Mouse (Mus musculus): Measurements from ENCODE around the gene Tbc1d22a. TPM values are rescaled to one million over a fixed set of nuclear protein-coding genes. Genes with fewer than 3 reads are reported as not detected.

The Tbc1d22a gene
- polyA plus RNA-seq, 1 experiment from 2014 or later: 13.8 TPM

DNA sequence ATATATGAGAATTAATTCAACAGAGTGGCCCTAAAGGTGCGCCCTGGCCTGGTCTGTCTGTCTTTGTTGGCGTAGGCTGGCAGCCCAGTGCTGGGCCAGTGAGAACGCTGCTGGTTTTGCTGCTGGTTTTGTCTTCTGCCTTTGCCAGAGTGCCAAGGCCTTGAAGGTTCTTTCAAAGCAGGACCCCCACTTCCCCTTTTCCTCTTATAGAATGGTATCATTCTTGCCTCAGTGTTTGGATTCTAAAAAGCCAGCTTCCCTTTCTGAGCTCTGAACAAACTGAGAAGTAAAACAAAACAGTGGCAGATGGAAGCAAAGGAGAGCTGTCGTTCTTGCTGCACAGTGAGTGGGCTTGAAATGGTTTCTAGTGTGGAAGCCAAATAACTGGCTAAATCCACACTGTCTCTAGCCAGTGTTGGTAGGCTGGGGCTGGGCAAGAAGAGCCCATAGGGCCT is 149.6 kb downstream of the Tbc1d22a start:
- ATAC-seq (replicated peaks; ENCODE audit: low FRiP score): no peak

DNA sequence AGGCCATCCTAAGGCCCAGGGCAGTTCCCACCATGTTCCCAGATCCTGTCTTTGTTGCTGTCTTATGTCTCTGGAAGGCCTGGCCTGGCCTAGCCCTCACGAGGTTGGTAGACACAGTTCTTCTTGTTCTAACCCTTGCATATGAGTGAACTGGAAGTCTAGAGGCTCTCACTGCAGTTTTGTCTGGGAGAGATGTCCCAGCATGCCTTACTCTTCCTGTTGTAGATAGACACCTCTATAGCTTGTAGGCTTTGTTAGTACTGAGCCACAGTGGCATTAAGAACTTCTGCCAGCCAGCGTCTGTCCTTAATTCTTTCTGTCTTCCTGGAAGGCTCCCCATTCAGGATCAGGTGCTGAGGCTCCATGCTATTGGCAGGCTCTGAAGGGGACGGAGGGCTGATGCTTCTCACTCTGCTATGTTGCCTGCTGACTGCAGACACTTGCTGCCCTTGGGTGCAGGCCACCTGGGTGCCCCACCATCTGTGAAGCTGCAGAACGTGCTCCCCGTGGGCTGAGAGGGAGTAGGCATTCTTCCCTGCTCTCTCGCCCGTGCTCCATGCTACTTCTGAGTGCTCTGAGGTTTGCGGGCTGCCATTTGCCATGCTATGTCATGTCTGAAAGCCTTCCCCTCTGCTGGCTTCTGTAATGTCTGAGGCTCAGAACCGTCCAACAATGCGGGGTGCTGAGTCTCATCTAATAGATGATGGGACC is 150.8 kb downstream of the Tbc1d22a start:
- 85% methylated on average over 10 of the region's 10 CpGs for WGBS
- Histone ChIP-seq H3K36me3 (no peaks in the 10 kb centered on the region), H3K4me3 (replicated peaks) (no peak overlapping the region), H3K27ac (no peak overlapping the region), H3K27me3 (no peaks in the 10 kb centered on the region), H3K4me1 (no peaks in the 10 kb centered on the region), H3K4me2 (no peak overlapping the region), H3K9ac (no peak overlapping the region), H3K9me3 (replicated peaks) (no peaks in the 10 kb centered on the region)
- ATAC-seq (replicated peaks; ENCODE audit: low FRiP score): no peak

More for the DNA sequence above, 149.6 kb downstream of the Tbc1d22a start:
- H3K27ac ChIP-seq: no peak overlapping the region
- no peaks in the 10 kb centered on the region for H3K36me3 ChIP-seq
- H3K9ac ChIP-seq: no peak overlapping the region
- WGBS: 83% methylated on average over 4 of the region's 4 CpGs
- no peaks in the 10 kb centered on the region for H3K4me1 ChIP-seq
- no peaks in the 10 kb centered on the region for H3K27me3 ChIP-seq
- no peaks in the 10 kb centered on the region for H3K9me3 ChIP-seq (replicated peaks)
- no peak overlapping the region for H3K4me3 ChIP-seq (replicated peaks)
- no peak overlapping the region for H3K4me2 ChIP-seq

DNA sequence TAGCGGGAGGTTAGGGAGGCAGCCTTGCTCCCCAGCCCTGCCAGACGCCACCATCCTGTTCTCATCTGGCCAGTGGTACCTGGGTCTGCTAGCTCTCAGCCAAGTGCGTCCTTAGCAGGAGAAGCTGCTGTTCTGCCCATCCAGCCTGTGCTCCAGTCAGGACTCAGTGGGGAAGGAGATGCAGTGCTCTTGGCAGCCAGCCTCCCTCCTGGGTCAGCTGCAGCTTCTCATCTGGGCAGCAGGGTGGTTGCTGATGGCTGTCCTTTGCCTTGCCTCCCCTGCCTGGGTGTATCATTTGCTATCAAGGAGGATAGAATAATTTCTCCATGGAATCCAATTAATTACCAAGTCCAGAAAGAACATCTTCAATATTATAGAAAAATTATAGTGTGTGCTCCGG is 152.5 kb downstream of the Tbc1d22a start:
- Histone ChIP-seq H3K9me3 (replicated peaks) (no peaks in the 10 kb centered on the region), H3K4me3 (replicated peaks) (no peak overlapping the region), H3K4me2 (no peak overlapping the region), H3K27ac (no peak overlapping the region), H3K4me1 (no peaks in the 10 kb centered on the region), H3K36me3 (no peaks in the 10 kb centered on the region), H3K27me3 (no peaks in the 10 kb centered on the region), H3K9ac (no peak overlapping the region)
- ATAC-seq (replicated peaks; ENCODE audit: low FRiP score): no peak
- WGBS: 82% methylated on average over 4 of the region's 4 CpGs

DNA sequence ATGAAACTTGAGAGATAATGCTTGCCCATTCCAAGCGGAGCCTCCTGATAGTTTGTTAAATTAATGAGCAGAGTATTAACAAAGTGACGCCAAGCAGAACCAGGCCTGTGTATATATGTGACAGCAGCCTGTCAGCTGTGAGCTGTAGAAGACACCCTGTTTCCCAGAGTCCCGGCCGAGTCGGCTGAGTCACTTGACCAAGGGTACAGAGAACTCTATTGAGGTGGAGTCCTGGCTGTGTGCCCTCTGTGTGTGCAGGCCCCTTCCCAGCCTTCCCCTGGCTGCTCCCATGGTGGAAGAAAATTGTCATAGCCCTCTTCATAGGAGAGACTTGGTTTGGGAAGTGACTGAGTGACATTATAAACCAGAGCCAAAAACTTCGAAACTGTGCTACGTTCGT is 153.0 kb downstream of the Tbc1d22a start:
- Histone ChIP-seq H3K27me3 (no peaks in the 10 kb centered on the region), H3K36me3 (no peaks in the 10 kb centered on the region), H3K27ac (no peak overlapping the region), H3K4me2 (no peak overlapping the region), H3K9ac (no peak overlapping the region), H3K9me3 (replicated peaks) (no peaks in the 10 kb centered on the region), H3K4me1 (no peaks in the 10 kb centered on the region), H3K4me3 (replicated peaks) (no peak overlapping the region)
- no peak for ATAC-seq (replicated peaks; ENCODE audit: low FRiP score)
- WGBS: 69% methylated on average over 8 of the region's 8 CpGs

DNA sequence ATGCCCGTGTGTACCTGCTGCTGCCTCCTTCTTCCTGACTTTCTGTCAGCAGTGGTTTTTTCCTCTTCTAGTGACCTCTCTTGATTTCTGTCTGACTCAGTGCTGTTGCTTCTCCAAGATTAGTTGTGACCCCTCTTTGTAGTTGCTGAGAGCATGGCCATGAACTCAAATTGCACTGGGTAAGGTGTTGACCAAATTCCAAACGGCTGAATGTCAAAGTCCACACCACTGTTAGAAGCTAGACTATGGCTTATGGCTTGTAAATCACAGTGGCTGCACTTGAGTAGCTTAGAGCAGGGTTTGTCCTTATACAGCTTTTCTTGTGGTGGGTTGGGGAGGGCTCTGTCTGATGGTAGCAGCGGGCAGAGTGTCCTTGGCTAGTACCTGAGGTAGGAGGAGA is 156.6 kb downstream of the Tbc1d22a start:
- Histone ChIP-seq H3K27ac (no peak overlapping the region), H3K9me3 (replicated peaks) (no peaks in the 10 kb centered on the region), H3K4me3 (replicated peaks) (no peak overlapping the region), H3K27me3 (no peaks in the 10 kb centered on the region), H3K4me2 (no peak overlapping the region), H3K9ac (no peak overlapping the region), H3K4me1 (no peaks in the 10 kb centered on the region), H3K36me3 (no peaks in the 10 kb centered on the region)
- 70% methylated on average over 3 of the region's 3 CpGs for WGBS
- ATAC-seq (replicated peaks; ENCODE audit: low FRiP score): no peak

DNA sequence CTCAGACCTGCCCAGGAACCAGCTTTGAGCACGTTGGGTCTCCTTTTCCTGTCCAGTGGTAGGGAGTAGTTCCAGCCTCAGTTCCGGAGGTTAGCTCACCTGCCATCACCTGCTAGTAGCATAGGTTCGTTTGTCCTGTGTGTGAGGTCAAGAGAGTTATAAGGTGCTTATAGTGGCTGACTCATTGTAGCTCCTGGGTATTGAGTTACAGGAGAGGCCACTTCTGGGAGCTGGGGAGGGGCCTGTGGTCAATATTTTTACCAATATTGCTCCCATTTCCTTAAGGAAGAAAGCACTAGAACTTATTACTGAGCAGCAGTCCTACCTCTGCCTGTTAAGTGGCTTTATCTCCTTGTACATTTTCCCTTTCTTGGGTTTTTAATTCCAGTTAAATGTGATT is 161.0 kb downstream of the Tbc1d22a start:
- 46% methylated on average over 3 of the region's 3 CpGs for WGBS
- ATAC-seq (replicated peaks; ENCODE audit: low FRiP score): no peak

DNA sequence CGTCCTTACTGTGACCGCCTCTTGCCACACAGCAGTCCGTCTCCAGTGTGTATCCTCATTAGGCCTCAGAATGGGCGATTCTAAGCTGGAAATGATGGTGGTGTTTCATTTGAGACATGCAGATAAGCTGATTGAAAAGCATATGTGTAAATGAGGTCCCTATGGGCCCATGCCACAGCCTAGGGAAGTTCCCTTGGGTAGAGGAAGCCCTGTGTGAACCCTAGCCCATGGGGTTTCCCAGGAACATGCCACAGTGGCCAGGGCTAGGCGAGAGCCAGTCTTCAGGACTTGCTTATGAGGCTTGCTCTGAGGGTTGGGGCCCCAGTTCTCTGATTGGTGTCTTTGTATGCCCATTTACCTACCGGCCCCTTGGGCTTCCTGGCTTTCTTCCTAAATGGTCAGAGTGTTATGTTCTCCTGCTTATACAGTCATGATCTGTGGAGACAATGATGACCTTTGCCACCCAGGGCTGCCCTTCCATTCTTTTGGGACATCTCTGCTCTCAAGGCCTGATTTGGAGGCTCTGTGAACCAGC is 161.7 kb downstream of the Tbc1d22a start:
- no peak for ATAC-seq (replicated peaks; ENCODE audit: low FRiP score)
- H3K36me3 ChIP-seq: no peaks in the 10 kb centered on the region
- no peak overlapping the region for H3K4me2 ChIP-seq
- no peaks in the 10 kb centered on the region for H3K9me3 ChIP-seq (replicated peaks)
- H3K9ac ChIP-seq: no peak overlapping the region
- WGBS: 63% methylated on average over 6 of the region's 6 CpGs
- H3K4me1 ChIP-seq: no peaks in the 10 kb centered on the region
- H3K4me3 ChIP-seq (replicated peaks): no peak overlapping the region
- H3K27me3 ChIP-seq: no peaks in the 10 kb centered on the region
- H3K27ac ChIP-seq: no peak overlapping the region

More for the DNA sequence above, 161.0 kb downstream of the Tbc1d22a start:
- no peak overlapping the region for H3K4me3 ChIP-seq (replicated peaks)
- H3K9me3 ChIP-seq (replicated peaks): no peaks in the 10 kb centered on the region
- H3K4me2 ChIP-seq: no peak overlapping the region
- H3K9ac ChIP-seq: no peak overlapping the region
- H3K27me3 ChIP-seq: no peaks in the 10 kb centered on the region
- H3K27ac ChIP-seq: no peak overlapping the region
- H3K36me3 ChIP-seq: no peaks in the 10 kb centered on the region
- no peaks in the 10 kb centered on the region for H3K4me1 ChIP-seq

DNA sequence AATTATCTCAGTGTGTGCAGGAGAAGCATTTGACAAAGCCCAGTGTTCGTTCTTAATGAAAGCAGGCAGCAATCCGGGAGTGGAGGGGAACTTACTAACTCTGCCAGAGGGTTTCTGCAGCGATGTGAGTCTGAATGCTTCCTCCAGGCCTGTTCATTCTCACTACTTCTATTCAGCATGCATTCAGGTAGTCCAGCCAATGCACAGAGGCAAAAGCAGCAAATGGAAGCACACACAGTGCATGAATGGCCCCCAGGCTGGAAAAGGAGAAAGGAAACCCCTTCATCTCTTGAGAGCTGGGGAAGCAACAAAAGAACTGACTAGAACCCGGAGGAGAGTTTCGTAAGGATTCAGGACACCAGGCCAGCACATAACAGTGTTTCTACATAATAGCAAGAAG is 169.0 kb downstream of the Tbc1d22a start:
- Histone ChIP-seq H3K9ac (no peak overlapping the region), H3K4me1 (no peaks in the 10 kb centered on the region), H3K4me3 (replicated peaks) (no peak overlapping the region), H3K27me3 (no peaks in the 10 kb centered on the region), H3K9me3 (replicated peaks) (no peaks in the 10 kb centered on the region), H3K36me3 (no peaks in the 10 kb centered on the region), H3K27ac (no peak overlapping the region), H3K4me2 (no peak overlapping the region)
- WGBS: 78% methylated on average over 5 of the region's 5 CpGs
- ATAC-seq (replicated peaks; ENCODE audit: low FRiP score): no peak

DNA sequence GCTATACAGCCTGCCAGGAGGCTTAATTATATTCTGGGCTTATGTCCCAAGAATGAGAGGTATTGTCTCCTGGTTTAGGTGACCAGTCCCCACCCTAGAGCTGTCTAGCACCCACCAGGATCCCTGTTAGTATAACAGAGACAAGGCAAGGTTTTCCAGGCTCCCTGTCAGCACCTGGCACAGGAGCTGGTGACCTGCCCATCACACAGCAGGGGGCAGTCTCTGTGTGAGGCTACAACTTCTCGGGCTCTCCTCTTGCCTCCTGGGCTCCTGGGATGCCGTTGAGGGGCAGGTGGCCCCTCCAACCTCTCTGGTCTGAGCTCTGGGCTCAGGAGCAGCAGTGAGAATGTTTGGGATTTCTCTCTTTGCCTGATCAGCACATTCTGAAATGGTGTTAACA is 171.2 kb downstream of the Tbc1d22a start:
- no peak for ATAC-seq (replicated peaks; ENCODE audit: low FRiP score)
- H3K36me3 ChIP-seq: no peaks in the 10 kb centered on the region
- no peak overlapping the region for H3K27ac ChIP-seq
- H3K4me2 ChIP-seq: no peak overlapping the region
- H3K27me3 ChIP-seq: no peaks in the 10 kb centered on the region
- 62% methylated on average over 2 of the region's 2 CpGs for WGBS
- H3K9ac ChIP-seq: no peak overlapping the region
- H3K4me3 ChIP-seq (replicated peaks): no peak overlapping the region
- no peaks in the 10 kb centered on the region for H3K4me1 ChIP-seq
- H3K9me3 ChIP-seq (replicated peaks): no peaks in the 10 kb centered on the region

DNA sequence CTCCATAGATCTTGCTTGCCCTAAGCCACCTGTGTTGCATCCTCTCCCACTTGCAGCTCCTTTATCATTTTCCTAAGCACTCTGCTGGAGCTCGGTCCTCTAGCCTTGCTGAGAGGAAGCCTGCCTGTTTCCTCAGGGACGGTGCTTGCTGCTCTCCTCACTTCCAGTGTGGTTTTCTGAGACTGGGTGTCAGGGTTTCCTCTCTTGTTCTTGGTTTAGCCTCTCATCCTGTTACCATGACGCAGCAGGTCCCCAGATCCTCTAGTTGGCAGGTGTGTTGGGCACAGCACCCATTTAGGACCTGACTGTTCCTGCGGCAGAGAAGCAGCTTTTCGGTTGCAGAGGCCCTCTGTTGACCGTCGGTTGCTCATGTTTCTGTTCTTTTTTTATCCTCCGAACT is 172.1 kb downstream of the Tbc1d22a start:
- no peak overlapping the region for H3K4me2 ChIP-seq
- H3K27ac ChIP-seq: no peak overlapping the region
- no peaks in the 10 kb centered on the region for H3K36me3 ChIP-seq
- ATAC-seq (replicated peaks; ENCODE audit: low FRiP score): no peak
- H3K27me3 ChIP-seq: no peaks in the 10 kb centered on the region
- no peaks in the 10 kb centered on the region for H3K9me3 ChIP-seq (replicated peaks)
- H3K4me3 ChIP-seq (replicated peaks): no peak overlapping the region
- no peak overlapping the region for H3K9ac ChIP-seq
- WGBS: 80% methylated on average over 8 of the region's 8 CpGs
- H3K4me1 ChIP-seq: no peaks in the 10 kb centered on the region

DNA sequence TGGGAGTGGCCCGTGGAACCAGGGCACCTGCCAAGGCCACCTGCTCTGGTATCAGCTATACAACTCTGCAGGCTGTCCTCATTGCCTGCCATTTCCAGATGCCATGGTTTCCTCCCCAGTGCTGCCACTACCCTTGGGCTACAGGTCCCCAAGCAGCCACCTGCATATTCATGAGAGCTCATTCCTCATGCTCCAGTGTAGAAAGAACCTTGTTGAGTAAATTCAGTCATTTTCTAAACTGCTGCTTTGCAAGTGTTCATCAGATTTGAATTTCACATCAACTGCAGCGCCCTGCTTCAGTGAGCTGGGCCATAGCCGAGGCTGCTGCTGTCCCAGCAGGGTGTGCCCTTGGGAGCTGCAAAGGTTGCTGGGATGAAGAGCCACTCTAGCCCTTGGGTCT is 174.3 kb downstream of the Tbc1d22a start:
- no peak overlapping the region for H3K4me3 ChIP-seq (replicated peaks)
- no peaks in the 10 kb centered on the region for H3K4me1 ChIP-seq
- no peaks in the 10 kb centered on the region for H3K36me3 ChIP-seq
- H3K27ac ChIP-seq: 0 out of 2 replicates have a peak overlapping the region, but pooled peaks have one; percentile 30
- no peaks in the 10 kb centered on the region for H3K27me3 ChIP-seq
- 72% methylated on average over 3 of the region's 3 CpGs for WGBS
- no peak for ATAC-seq (replicated peaks; ENCODE audit: low FRiP score)
- no peak overlapping the region for H3K9ac ChIP-seq
- no peaks in the 10 kb centered on the region for H3K9me3 ChIP-seq (replicated peaks)
- no peak overlapping the region for H3K4me2 ChIP-seq

DNA sequence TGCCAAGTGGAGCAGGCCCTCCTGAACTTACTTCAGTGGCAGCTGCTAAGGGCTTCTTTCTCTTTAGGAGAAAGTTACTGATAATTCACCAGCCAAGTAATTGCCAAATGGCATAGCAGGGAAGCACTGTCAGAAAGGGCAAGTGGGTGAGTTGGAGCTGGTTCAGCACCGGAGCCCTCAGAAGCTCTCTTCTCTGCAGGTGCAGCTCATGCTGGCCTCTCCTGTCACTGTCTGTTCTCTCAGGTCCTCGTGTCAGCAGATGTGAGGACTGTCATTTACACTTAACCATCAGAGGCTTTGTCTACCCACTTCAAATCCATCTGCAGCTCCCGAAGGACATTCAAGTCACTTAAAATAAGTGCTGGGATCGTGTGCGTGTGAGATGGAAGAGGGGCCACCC is 190.6 kb downstream of the Tbc1d22a start:
- H3K36me3 ChIP-seq: no peaks in the 10 kb centered on the region
- H3K27ac ChIP-seq: no peak overlapping the region
- H3K9ac ChIP-seq: no peak overlapping the region
- H3K27me3 ChIP-seq: no peaks in the 10 kb centered on the region
- ATAC-seq (replicated peaks; ENCODE audit: low FRiP score): no peak
- no peak overlapping the region for H3K4me3 ChIP-seq (replicated peaks)
- WGBS: 84% methylated on average over 5 of the region's 5 CpGs
- no peaks in the 10 kb centered on the region for H3K9me3 ChIP-seq (replicated peaks)
- H3K4me2 ChIP-seq: no peak overlapping the region
- no peaks in the 10 kb centered on the region for H3K4me1 ChIP-seq

DNA sequence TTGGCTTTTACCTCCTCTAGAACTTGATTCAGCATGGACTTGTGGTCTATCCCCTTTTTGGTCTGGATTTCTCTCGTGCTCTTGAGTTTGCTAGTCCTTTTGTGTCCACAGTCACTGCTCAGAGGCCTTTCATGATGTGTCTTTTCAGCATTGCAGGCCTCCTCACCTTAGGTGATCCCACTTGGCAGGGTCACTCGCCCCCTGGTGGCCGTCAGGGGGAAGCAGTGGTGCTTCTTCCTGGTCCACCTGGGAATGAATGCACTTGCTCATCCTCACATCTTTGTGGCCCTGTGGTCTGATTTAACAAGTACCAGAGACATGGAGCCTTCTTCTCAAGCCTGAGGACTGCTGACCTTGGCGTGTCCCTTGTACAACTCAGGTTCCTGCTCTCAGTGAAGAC is 191.3 kb downstream of the Tbc1d22a start:
- ATAC-seq (replicated peaks; ENCODE audit: low FRiP score): no peak

More for the DNA sequence above, 191.3 kb downstream of the Tbc1d22a start:
- Histone ChIP-seq H3K9ac (no peak overlapping the region), H3K4me1 (no peaks in the 10 kb centered on the region), H3K4me3 (replicated peaks) (no peak overlapping the region), H3K27me3 (no peaks in the 10 kb centered on the region), H3K27ac (no peak overlapping the region), H3K4me2 (no peak overlapping the region), H3K9me3 (replicated peaks) (no peaks in the 10 kb centered on the region), H3K36me3 (no peaks in the 10 kb centered on the region)
- 21% methylated on average over 4 of the region's 4 CpGs for WGBS

Measured in kidney, embryonic 15.5 days (tissue).